Mouse (Mus musculus) myocyte (in vitro differentiated cells): ENCODE measurements around the gene Tmod3.

Experiments used
- CEBPB ChIP-seq: IDR thresholded peaks from 2 replicates; pipeline ENCODE4 v1.6.1; 2011; ENCODE audit warnings: mild to moderate bottlenecking, moderate library complexity; ENCODE audit not compliant: poor library complexity, insufficient read depth, severe bottlenecking
- MYOG ChIP-seq, 3 experiments: IDR thresholded peaks; one replicate each; pipeline ENCODE4 v1.6.1; 2011; ENCODE audit warnings: control low read depth in 2 of 3, low read depth in 2 of 3, mild to moderate bottlenecking in 2 of 3; ENCODE audit not compliant: insufficient read length in 2 of 3, control insufficient read depth in 1 of 3, insufficient read depth in 1 of 3
- POLR2A ChIP-seq: IDR thresholded peaks from one replicate; pipeline ENCODE4 v1.6.1; 2011; ENCODE audit warnings: low read depth, mild to moderate bottlenecking, control low read depth, moderate library complexity; ENCODE audit not compliant: insufficient read length

- TF ChIP-seq MYOG (IDR thresholded peaks at IDR 0.05; ENCODE audit: control insufficient read depth in 1 of 3, insufficient read depth in 1 of 3, insufficient read length in 2 of 3, low read depth in 2 of 3) (no peak), POLR2A (no peak), CEBPB (no peak)
Observed at GRCm38 (mm10) chr9:75511236-75511939, 48.1 kb downstream of the Tmod3 start.
